In genomic region chr1:87021584-87021983, GRCm38 (mm10) we compare ENCODE assay signal across 28 mouse cellular contexts.
DNase-seq lines count a peak whose midpoint lies in the region; ATAC-seq and TF ChIP-seq lines count a peak whose summit lies in the region.
"Had no signal": no experiment of that assay in that cellular context is flagged by ENCODE, and none has a peak within 500 bp of the region (broad histone marks: within the 10 kb centered on the region; RNA-seq: fewer than 3 reads in every experiment).

No protein-coding gene starts in this region.

- peak; percentile 45; the same call in 1 of the 2 replicates for ATAC-seq in intestine, embryonic 15.5 days
- no peak for ATAC-seq in intestine, postnatal 0 days
- 0 out of 2 replicates have a peak, but pooled peaks have one; percentile 47 for ATAC-seq in common myeloid progenitor, adult 5-6 weeks (replicated peaks; ENCODE audit: low read depth, poor library complexity, severe bottlenecking)
- ATAC-seq in lung, postnatal 0 days = no peak
- ATAC-seq: activated CD4-positive, CD25-positive, alpha-beta regulatory T cell, adult 4 months; forebrain, embryonic 14.5 days; forebrain, postnatal 0 days; hindbrain, embryonic 16.5 days had no signal

- no peak for TF ChIP-seq CTCF in intestine, postnatal 0 days (IDR thresholded peaks at IDR 0.05; ENCODE audit: low read depth)
- TF ChIP-seq CTCF in lung, postnatal 0 days (IDR thresholded peaks at IDR 0.05) = no peak

- 74% methylated on average over 3 of the region's 3 CpGs for WGBS in intestine, embryonic 15.5 days
- WGBS in intestine, postnatal 0 days = 61% methylated on average over 3 of the region's 3 CpGs
- 76% methylated on average over 3 of the region's 3 CpGs for WGBS in lung, postnatal 0 days

- H3K4me2 ChIP-seq in intestine, embryonic 15.5 days (replicated peaks) = no peak overlapping the region
- no peak overlapping the region for H3K4me2 ChIP-seq in intestine, postnatal 0 days (replicated peaks; ENCODE audit: low read depth)
- no peak overlapping the region for H3K4me2 ChIP-seq in lung, postnatal 0 days (replicated peaks; ENCODE audit: low read depth, low read length)
- H3K4me2 ChIP-seq: embryonic facial prominence, embryonic 12.5 days; embryonic facial prominence, embryonic 15.5 days; heart, embryonic 12.5 days; heart, embryonic 15.5 days; hindbrain, embryonic 13.5 days had no signal

- no peaks in the 10 kb centered on the region for H3K9me3 ChIP-seq in intestine, embryonic 15.5 days
- no peaks in the 10 kb centered on the region for H3K9me3 ChIP-seq in intestine, postnatal 0 days (ENCODE audit: control insufficient read depth)
- no peaks in the 10 kb centered on the region for H3K9me3 ChIP-seq in lung, postnatal 0 days (ENCODE audit: low read length)
- H3K9me3 ChIP-seq: embryonic facial prominence, embryonic 12.5 days; embryonic facial prominence, embryonic 15.5 days; G1E; heart, embryonic 12.5 days; heart, embryonic 15.5 days; hindbrain, embryonic 10.5 days; hindbrain, embryonic 13.5 days had no signal

- H3K27ac ChIP-seq in intestine, embryonic 15.5 days = no peak overlapping the region
- no peak overlapping the region for H3K27ac ChIP-seq in intestine, postnatal 0 days (ENCODE audit: low read depth, low read length)
- no peak overlapping the region for H3K27ac ChIP-seq in lung, postnatal 0 days (ENCODE audit: low read length)
- H3K27ac ChIP-seq: embryonic facial prominence, embryonic 12.5 days; embryonic facial prominence, embryonic 15.5 days; heart, embryonic 15.5 days; hindbrain, embryonic 10.5 days; hindbrain, embryonic 13.5 days had no signal

- TF ChIP-seq EP300 in lung, postnatal 0 days (IDR thresholded peaks at IDR 0.05) = no peak

- H3K4me1 ChIP-seq in intestine, embryonic 15.5 days (replicated peaks) = no peaks in the 10 kb centered on the region
- H3K4me1 ChIP-seq in intestine, postnatal 0 days (replicated peaks; ENCODE audit: control insufficient read depth, insufficient read depth, low read length) = no peaks in the 10 kb centered on the region
- H3K4me1 ChIP-seq in lung, postnatal 0 days (ENCODE audit: insufficient read depth, low read depth, low read length) = no peaks in the 10 kb centered on the region
- H3K4me1 ChIP-seq: embryonic facial prominence, embryonic 12.5 days; embryonic facial prominence, embryonic 15.5 days; heart, embryonic 12.5 days; heart, embryonic 15.5 days; hindbrain, embryonic 13.5 days had no signal

- H3K36me3 ChIP-seq in intestine, embryonic 15.5 days = no peaks in the 10 kb centered on the region
- peaks cover 8% of the 10 kb centered on the region; the same call in 1 of the 2 replicates for H3K36me3 ChIP-seq in intestine, postnatal 0 days (ENCODE audit: control insufficient read depth, insufficient read depth)
- H3K36me3 ChIP-seq in lung, postnatal 0 days (ENCODE audit: insufficient read depth, low read length) = no peaks in the 10 kb centered on the region
- H3K36me3 ChIP-seq: embryonic facial prominence, embryonic 15.5 days; heart, embryonic 15.5 days had no signal

- no peaks in the 10 kb centered on the region for H3K27me3 ChIP-seq in intestine, embryonic 15.5 days (replicated peaks)
- no peaks in the 10 kb centered on the region for H3K27me3 ChIP-seq in intestine, postnatal 0 days (replicated peaks; ENCODE audit: control insufficient read depth, insufficient read depth, low read length)
- H3K27me3 ChIP-seq in lung, postnatal 0 days (replicated peaks; ENCODE audit: insufficient read depth, low read length) = no peaks in the 10 kb centered on the region
- H3K27me3 ChIP-seq: CH12.LX; embryonic facial prominence, embryonic 12.5 days; embryonic facial prominence, embryonic 15.5 days; heart, embryonic 12.5 days; heart, embryonic 15.5 days; hindbrain, embryonic 13.5 days had no signal

- peak; percentile 57 for DNase-seq in 416B (ENCODE audit: low read depth)
- DNase-seq in layer of hippocampus, adult 9-11 months = no peak
- DNase-seq in lung, postnatal 0 days (ENCODE audit: low spot score) = no peak
- DNase-seq: adrenal gland, adult 8-10 months; adrenal gland, postnatal 25 days; B cell, adult 2 months; cerebellum, adult 11-12 months; cerebellum, adult 9-10 months; cerebellum, postnatal 14 days; forebrain, postnatal 0 days; gastrocnemius, postnatal 25 days; heart, adult 18-20 months; heart, postnatal 10 days; heart, postnatal 36 days had no signal

- H3K4me3 ChIP-seq in intestine, embryonic 15.5 days (replicated peaks) = no peak overlapping the region
- H3K4me3 ChIP-seq in intestine, postnatal 0 days (ENCODE audit: low read depth, low read length) = no peak overlapping the region
- H3K4me3 ChIP-seq in lung, postnatal 0 days (ENCODE audit: low read depth, low read length) = no peak overlapping the region
- H3K4me3 ChIP-seq: embryonic facial prominence, embryonic 12.5 days; embryonic facial prominence, embryonic 15.5 days; heart, embryonic 12.5 days; heart, embryonic 15.5 days; hindbrain, embryonic 10.5 days; hindbrain, embryonic 13.5 days had no signal

- H3K9ac ChIP-seq in intestine, embryonic 15.5 days = no peak overlapping the region
- no peak overlapping the region for H3K9ac ChIP-seq in intestine, postnatal 0 days (ENCODE audit: low read depth, low read length)
- H3K9ac ChIP-seq in lung, postnatal 0 days (replicated peaks; ENCODE audit: low read depth) = no peak overlapping the region
- H3K9ac ChIP-seq: embryonic facial prominence, embryonic 12.5 days; embryonic facial prominence, embryonic 15.5 days; forebrain, postnatal 0 days; heart, embryonic 12.5 days; heart, embryonic 15.5 days; hindbrain, embryonic 13.5 days had no signal

Comparison
In these comparisons a context has a peak if more than half of its experiments do, and no peak if none do; other contexts are left out.
1. ATAC-seq: peak in intestine, embryonic 15.5 days (single experiment) and common myeloid progenitor, adult 5-6 weeks (single experiment); none in intestine, postnatal 0 days (single experiment) and lung, postnatal 0 days (single experiment).